Mouse (Mus musculus): ENCODE measurements around the gene Tspan32. TPM values are rescaled to one million over a fixed set of nuclear protein-coding genes. Genes with fewer than 3 reads are reported as not detected.

The Tspan32 gene
- polyA plus RNA-seq, 1 experiment from 2014 or later = 3.4 TPM

DNA sequence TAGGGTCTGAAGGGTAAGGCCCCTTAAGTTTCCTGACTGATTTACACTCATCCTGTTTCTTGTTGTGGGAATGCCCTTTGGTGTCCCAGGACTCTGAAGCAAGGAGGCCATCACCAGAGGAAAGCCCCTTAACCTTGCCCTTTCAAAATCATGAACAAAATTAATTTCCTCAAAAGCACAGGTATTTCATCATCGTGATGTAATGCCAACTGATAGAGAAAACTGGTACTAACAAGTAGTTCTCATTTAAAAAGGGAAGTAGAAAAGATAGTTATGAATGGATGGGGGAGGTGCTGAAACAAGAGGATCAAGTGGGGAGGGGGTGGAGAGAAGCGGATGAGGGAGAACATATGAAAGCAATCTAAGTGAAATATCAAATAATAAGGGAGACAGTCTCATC lies 18.7 kb downstream of the Tspan32 start:
- Histone ChIP-seq H3K9me3 (no peaks in the 10 kb centered on the region), H3K4me1 (no peaks in the 10 kb centered on the region), H3K9ac (no peak overlapping the region), H3K4me3 (no peak overlapping the region), H3K36me3 (peaks cover 9% of the 10 kb centered on the region), H3K4me2 (replicated peaks) (no peak overlapping the region), H3K27ac (no peak overlapping the region), H3K27me3 (no peaks in the 10 kb centered on the region)
- WGBS = 86% methylated on average over 2 of the region's 2 CpGs
- no peak for ATAC-seq (ENCODE audit: low FRiP score, low read depth)

DNA sequence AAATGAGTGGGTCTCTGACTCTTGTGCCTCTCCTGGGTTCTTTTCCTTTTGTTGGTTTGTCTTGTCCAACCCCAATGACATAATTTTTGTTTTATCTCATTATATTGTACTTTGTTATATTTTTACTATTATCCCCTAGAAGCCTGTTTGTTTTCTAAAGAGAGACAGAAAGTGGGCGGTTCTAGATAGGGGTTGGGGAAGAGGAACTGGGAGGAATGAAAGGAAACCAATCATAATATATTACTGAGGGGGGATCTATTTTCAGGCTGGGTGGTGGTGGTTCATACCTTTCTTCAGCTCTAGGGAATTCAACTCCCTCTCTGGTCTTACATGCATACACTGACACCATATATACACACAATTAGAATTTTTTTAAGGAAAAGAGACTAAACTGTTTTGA lies 19.4 kb downstream of the Tspan32 start:
- no peak for ATAC-seq (ENCODE audit: low FRiP score, low read depth)
- no peaks in the 10 kb centered on the region for H3K9me3 ChIP-seq
- H3K4me3 ChIP-seq = no peak overlapping the region
- 90% methylated on average over 1 of the region's 1 CpGs for WGBS
- H3K27ac ChIP-seq = no peak overlapping the region
- H3K4me1 ChIP-seq = no peaks in the 10 kb centered on the region
- H3K4me2 ChIP-seq (replicated peaks) = no peak overlapping the region
- no peaks in the 10 kb centered on the region for H3K27me3 ChIP-seq
- no peak overlapping the region for H3K9ac ChIP-seq
- H3K36me3 ChIP-seq = peaks cover 13% of the 10 kb centered on the region

DNA sequence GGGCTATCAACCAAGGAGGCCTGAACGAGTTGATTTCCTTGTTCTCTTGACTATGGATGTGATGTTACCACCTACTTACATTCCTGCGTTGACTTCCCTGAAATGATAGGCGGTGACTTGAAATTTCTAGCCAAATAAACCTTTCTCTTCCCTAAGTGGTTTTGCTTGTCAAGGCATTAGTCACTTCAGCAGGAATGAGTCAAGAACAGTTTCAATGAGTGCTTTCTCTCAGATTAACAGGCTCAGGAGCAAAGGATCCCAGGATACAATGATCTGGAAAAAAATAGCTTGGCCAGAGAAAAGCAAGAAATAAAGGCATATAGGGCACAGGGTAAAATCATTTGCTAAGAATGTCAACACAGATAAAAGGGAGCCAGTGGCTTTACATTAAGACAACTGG lies 20.6 kb downstream of the Tspan32 start:
- Histone ChIP-seq H3K27ac (no peak overlapping the region), H3K4me3 (no peak overlapping the region), H3K36me3 (peaks cover 13% of the 10 kb centered on the region), H3K4me2 (replicated peaks) (no peak overlapping the region), H3K27me3 (no peaks in the 10 kb centered on the region), H3K9ac (no peak overlapping the region), H3K4me1 (no peaks in the 10 kb centered on the region), H3K9me3 (no peaks in the 10 kb centered on the region)
- 90% methylated on average over 3 of the region's 3 CpGs for WGBS
- no peak for ATAC-seq (ENCODE audit: low FRiP score, low read depth)

DNA sequence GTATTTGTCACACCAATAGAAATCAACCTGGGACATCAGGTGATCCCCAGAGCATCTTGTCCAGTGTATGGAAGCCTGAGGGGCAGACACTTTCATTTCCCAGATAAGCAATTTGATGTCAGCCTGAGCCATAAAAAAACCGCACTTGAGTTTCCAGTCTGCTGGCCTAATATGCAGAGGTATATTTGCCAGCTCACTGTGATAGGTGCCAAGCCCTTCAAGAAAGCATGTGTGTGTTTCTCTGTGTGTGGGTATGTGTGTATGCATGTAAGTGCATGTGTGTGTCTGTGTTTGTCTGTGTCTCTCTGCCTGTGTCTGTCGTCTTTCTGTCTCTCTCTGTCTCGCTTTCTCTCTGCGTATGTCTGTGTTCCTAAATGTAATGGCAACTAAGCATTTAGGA lies 22.4 kb downstream of the Tspan32 start:
- Histone ChIP-seq H3K27ac (no peak overlapping the region), H3K36me3 (peaks cover 27% of the 10 kb centered on the region), H3K4me1 (no peaks in the 10 kb centered on the region), H3K9me3 (no peaks in the 10 kb centered on the region), H3K4me2 (replicated peaks) (no peak overlapping the region), H3K9ac (no peak overlapping the region), H3K4me3 (no peak overlapping the region), H3K27me3 (no peaks in the 10 kb centered on the region)
- WGBS = 78% methylated on average over 4 of the region's 4 CpGs
- no peak for ATAC-seq (ENCODE audit: low FRiP score, low read depth)

DNA sequence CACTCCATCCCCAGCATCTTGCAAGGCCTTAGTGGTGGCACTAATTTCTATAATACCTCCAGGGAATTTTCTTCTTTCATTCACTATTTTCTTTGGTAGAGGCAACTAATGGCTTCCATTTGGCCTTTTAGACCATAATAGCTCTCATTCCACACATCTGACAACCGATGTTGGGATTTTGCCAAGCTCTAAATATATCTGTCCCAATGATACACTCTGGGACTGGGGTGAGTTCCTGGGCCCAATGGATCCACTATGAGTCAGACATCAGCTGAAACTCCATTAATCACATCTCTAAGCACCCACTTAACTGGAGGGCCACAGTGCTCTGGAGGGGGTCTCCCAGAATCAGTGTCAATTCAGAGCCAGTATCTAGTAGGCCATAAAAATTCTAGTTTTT lies 27.0 kb downstream of the Tspan32 start:
- Histone ChIP-seq H3K27me3 (no peaks in the 10 kb centered on the region), H3K4me1 (no peaks in the 10 kb centered on the region), H3K4me3 (no peak overlapping the region), H3K36me3 (peaks cover 42% of the 10 kb centered on the region), H3K9me3 (no peaks in the 10 kb centered on the region), H3K9ac (no peak overlapping the region), H3K27ac (no peak overlapping the region), H3K4me2 (replicated peaks) (no peak overlapping the region)
- ATAC-seq (ENCODE audit: low FRiP score, low read depth) = no peak
- WGBS = 87% methylated on average over 1 of the region's 1 CpGs

DNA sequence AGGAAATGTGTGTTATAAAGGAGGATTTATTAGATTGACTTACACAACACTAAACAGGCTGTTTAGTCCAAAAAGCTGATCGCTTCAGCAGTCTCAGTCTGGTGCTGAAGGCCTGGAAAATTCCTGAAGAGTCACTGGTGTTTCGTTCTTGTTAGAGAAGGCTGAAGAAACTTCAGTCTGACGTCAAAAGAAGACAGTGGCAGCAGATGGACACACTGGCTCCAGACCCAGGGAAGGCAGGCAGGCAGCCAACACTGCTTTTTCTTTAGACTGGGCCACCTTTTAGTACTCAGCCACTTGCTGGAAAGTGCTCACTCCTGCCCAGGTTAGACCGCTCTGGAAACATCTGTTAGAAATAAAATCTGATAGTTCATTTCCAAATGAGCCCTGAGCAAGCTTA lies 28.7 kb downstream of the Tspan32 start:
- no peaks in the 10 kb centered on the region for H3K27me3 ChIP-seq
- H3K9me3 ChIP-seq = no peaks in the 10 kb centered on the region
- 81% methylated on average over 4 of the region's 4 CpGs for WGBS
- no peak overlapping the region for H3K4me3 ChIP-seq
- peaks cover 47% of the 10 kb centered on the region for H3K36me3 ChIP-seq
- H3K4me2 ChIP-seq (replicated peaks) = no peak overlapping the region
- H3K9ac ChIP-seq = no peak overlapping the region
- no peak for ATAC-seq (ENCODE audit: low FRiP score, low read depth)
- H3K4me1 ChIP-seq = no peaks in the 10 kb centered on the region
- no peak overlapping the region for H3K27ac ChIP-seq

DNA sequence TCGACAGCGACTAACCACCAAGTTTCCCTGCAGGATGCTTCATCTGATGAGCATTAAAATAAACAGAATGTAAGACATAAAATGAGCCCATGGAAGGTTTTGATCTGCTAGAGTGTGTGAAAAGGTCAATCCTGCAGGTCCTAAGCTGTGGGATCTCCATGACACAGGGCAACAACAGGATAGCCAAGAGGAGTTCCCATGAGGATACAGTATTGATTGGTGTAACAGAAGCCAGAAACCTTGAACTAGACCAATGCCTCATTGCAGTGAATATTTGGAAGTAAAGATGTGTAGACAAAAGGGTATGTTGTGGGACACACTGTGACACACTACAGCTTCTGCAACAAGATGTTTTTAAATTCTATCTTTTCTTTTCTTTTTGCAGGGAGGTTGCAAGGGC lies 29.3 kb downstream of the Tspan32 start:
- Histone ChIP-seq H3K27me3 (no peaks in the 10 kb centered on the region), H3K27ac (no peak overlapping the region), H3K9me3 (no peaks in the 10 kb centered on the region), H3K4me2 (replicated peaks) (no peak overlapping the region), H3K4me3 (no peak overlapping the region), H3K9ac (no peak overlapping the region), H3K4me1 (no peaks in the 10 kb centered on the region), H3K36me3 (peaks cover 44% of the 10 kb centered on the region)
- 94% methylated on average over 2 of the region's 2 CpGs for WGBS
- ATAC-seq (ENCODE audit: low FRiP score, low read depth) = no peak

DNA sequence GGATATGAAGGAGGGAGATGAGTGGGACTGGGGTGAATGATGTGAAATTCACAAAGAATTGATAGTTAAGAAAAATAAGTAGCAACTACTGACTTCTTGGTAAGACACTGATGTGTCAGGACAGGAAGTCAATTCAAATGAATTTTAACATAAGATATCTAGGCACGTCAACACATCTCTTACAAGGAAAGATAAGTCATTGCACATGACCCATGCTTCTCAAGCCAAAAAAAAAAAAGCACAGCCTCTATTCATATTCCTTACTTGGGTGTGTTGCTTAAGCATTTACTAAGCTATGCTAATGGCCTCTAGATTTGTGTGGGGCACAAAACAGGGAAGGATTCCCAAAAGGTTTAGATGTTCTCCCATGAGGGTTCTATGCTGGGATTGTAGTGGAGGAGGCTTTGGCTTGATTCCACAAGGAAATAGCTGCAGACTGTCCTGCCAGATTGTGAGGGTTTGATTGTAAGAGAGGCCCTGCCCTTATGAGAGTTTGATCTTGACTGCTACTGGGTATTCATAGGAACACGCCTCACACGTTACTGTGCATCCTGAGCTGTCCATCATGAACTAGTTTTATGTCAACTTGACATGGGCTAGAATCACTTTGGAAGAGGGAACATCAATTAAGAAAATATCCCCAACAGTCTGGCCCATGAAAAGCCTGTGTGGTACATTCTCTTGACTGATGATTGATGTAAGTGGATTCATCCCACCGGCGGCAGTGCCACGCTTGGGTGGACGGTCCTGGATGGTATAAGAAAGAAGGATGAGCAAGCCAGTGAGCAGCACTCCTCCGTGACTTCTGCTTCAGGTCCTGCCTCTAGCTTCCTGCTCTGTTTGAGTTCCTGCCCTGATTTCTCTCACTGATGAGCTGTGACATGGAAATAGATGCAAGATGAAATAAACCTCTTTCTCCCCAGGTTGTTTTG lies 29.9 kb downstream of the Tspan32 start:
- Histone ChIP-seq H3K27ac (no peak overlapping the region), H3K4me1 (no peaks in the 10 kb centered on the region), H3K4me3 (no peak overlapping the region), H3K9ac (no peak overlapping the region), H3K9me3 (no peaks in the 10 kb centered on the region), H3K4me2 (replicated peaks) (no peak overlapping the region), H3K27me3 (no peaks in the 10 kb centered on the region), H3K36me3 (peaks cover 44% of the 10 kb centered on the region)
- ATAC-seq (ENCODE audit: low FRiP score, low read depth) = no peak
- WGBS = 92% methylated on average over 8 of the region's 8 CpGs

DNA sequence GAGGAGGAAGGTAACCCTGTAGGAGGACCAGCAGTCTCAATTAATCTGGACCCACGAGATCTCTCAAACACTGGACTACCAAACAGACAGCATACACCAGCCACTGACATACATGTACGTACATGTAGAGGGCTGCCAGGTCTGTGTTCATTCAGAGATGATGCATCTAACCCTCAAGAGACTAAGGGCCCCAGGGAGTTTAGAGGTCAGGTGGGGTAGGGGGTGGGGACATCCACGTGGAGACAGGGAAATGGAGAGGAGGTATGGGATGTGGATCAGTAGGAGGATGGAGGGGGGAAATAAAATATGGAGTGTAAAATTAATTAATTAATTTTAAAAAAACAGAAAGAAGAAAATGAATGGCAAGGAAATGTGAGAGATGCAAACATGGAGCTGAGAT lies 31.9 kb downstream of the Tspan32 start:
- H3K9me3 ChIP-seq = no peaks in the 10 kb centered on the region
- H3K4me1 ChIP-seq = no peaks in the 10 kb centered on the region
- H3K36me3 ChIP-seq = peaks cover 34% of the 10 kb centered on the region
- 69% methylated on average over 3 of the region's 3 CpGs for WGBS
- H3K4me2 ChIP-seq (replicated peaks) = no peak overlapping the region
- no peaks in the 10 kb centered on the region for H3K27me3 ChIP-seq
- H3K4me3 ChIP-seq = no peak overlapping the region
- H3K9ac ChIP-seq = no peak overlapping the region
- no peak for ATAC-seq (ENCODE audit: low FRiP score, low read depth)
- no peak overlapping the region for H3K27ac ChIP-seq

DNA sequence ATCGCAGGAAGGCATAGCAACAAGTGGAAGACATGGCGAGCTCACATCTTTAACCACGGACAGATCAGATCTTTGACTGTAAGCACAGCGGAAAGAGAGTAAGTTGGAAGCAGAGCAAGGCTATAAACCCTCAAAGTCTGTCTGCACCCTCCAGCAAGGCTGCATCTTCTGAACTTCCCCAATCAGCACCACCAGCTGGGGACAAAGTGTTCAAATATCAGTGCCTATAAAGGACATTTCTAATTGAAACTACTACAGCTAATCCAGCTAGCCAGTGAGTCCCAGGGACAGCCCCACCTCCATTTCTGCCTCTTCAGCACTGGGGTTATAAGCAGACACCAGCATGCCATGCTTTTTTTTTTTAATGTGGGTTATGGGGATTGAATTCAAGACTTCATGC lies 32.5 kb downstream of the Tspan32 start:
- WGBS = 88% methylated on average over 4 of the region's 4 CpGs
- H3K4me1 ChIP-seq = no peaks in the 10 kb centered on the region
- ATAC-seq (ENCODE audit: low FRiP score, low read depth) = no peak
- no peak overlapping the region for H3K4me3 ChIP-seq
- H3K36me3 ChIP-seq = peaks cover 34% of the 10 kb centered on the region
- H3K9ac ChIP-seq = no peak overlapping the region
- no peak overlapping the region for H3K4me2 ChIP-seq (replicated peaks)
- no peak overlapping the region for H3K27ac ChIP-seq
- no peaks in the 10 kb centered on the region for H3K9me3 ChIP-seq
- no peaks in the 10 kb centered on the region for H3K27me3 ChIP-seq

DNA sequence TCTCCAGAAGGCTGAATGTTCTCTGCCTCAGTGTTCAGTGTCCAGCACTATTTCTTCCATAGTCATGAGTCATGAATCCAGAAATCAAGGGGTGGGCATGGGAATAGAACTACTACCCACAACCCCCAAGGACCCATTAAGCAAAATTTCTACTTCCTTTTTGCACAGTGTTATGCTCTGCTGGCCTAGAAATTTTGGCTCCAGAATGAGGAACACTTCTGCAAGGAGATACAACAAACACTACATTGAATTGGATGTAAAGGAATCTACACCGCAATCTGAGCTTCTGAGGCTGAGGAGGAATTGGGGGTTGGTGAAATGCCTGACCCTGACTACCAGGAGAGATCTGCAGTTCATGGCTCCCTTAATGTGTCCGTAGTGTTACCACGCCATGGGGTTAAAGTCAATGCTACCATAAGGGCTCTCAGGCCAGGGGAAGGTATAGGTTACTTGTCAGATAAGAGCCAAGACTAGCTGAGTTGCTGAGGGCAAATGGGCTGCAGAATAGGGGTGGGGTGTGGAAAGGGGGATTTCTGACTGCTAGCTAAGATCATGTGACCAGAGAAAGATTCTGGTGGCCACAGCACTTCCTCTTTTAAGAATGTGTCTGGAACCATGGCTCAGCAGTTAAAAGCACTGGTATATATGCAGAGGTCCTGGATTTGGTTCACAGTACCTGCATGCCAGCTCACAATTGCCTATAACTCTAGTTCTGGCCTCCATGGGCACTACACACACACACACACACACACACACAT lies 33.5 kb downstream of the Tspan32 start:
- Histone ChIP-seq H3K9me3 (no peaks in the 10 kb centered on the region), H3K4me2 (replicated peaks) (no peak overlapping the region), H3K9ac (no peak overlapping the region), H3K4me1 (no peaks in the 10 kb centered on the region), H3K4me3 (no peak overlapping the region), H3K27ac (0 out of 2 replicates have a peak overlapping the region, but pooled peaks have one; percentile 0), H3K27me3 (no peaks in the 10 kb centered on the region), H3K36me3 (peaks cover 28% of the 10 kb centered on the region)
- no peak for ATAC-seq (ENCODE audit: low FRiP score, low read depth)
- 93% methylated on average over 3 of the region's 3 CpGs for WGBS

DNA sequence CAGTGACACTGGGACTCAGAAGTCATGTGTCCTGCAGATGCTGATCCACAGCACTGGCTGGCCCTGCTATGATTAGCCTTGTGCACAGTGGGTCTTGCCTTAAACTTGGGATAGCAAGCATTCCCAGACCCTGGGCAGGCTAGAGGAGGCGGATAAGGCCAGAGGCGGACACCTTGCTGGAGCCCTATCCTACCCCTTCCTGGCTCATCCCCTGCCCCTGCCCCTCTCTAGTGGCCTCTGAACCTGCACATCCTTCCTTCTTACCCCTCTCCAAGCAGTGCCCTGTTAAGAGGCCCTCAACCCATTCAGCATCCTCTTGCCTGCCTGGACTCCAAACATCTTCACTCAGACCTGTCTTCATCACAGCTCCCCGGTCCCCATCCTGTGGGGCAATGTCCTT lies 35.7 kb downstream of the Tspan32 start:
- H3K36me3 ChIP-seq = peaks cover 18% of the 10 kb centered on the region; the same call in 1 of the 2 replicates
- H3K27ac ChIP-seq = no peak overlapping the region
- H3K4me3 ChIP-seq = no peak overlapping the region
- no peak overlapping the region for H3K9ac ChIP-seq
- no peak for ATAC-seq (ENCODE audit: low FRiP score, low read depth)
- 94% methylated on average over 3 of the region's 3 CpGs for whole genome bisulfite sequencing
- H3K9me3 ChIP-seq = peaks cover 4% of the 10 kb centered on the region; the same call in 1 of the 2 replicates
- H3K4me1 ChIP-seq = no peaks in the 10 kb centered on the region
- no peak overlapping the region for H3K4me2 ChIP-seq (replicated peaks)
- no peaks in the 10 kb centered on the region for H3K27me3 ChIP-seq
